Mouse (Mus musculus) urinary bladder, postnatal 14 days (tissue): ENCODE results near the gene Zfp775.

Source experiments
- DNase-seq: peaks from one replicate; pipeline ENCODE4 v3.0.0; 2021; ENCODE audit warnings: low spot score

The Zfp775 gene

GRCm38 (mm10) chr6:48628808-48629660, 27.2 kb downstream of the Zfp775 start:
- no peak for DNase-seq

GRCm38 (mm10) chr6:48629661-48630034, 27.8 kb downstream of the Zfp775 start:
- DNase-seq, result no peak

- DNase-seq, result peak; percentile 44
Measured at GRCm38 (mm10) chr6:48630831-48631230, 29.0 kb downstream of the Zfp775 start.

GRCm38 (mm10) chr6:48635105-48635504, 33.2 kb downstream of the Zfp775 start:
- no peak for DNase-seq

GRCm38 (mm10) chr6:48636515-48636914, 34.7 kb downstream of the Zfp775 start:
- no peak for DNase-seq

- no peak for DNase-seq
Measured at GRCm38 (mm10) chr6:48637811-48638500, 36.1 kb downstream of the Zfp775 start.

GRCm38 (mm10) chr6:48638553-48638952, 36.7 kb downstream of the Zfp775 start:
- no peak for DNase-seq

GRCm38 (mm10) chr6:48641391-48641790, 39.5 kb downstream of the Zfp775 start:
- DNase-seq, result no peak

- no peak for DNase-seq
Measured at GRCm38 (mm10) chr6:48642764-48643292, 41.0 kb downstream of the Zfp775 start.

- DNase-seq, result peak; percentile 77
Measured at GRCm38 (mm10) chr6:48645660-48646308, 43.9 kb downstream of the Zfp775 start.

- DNase-seq, result no peak
Measured at GRCm38 (mm10) chr6:48646309-48646690, 44.4 kb downstream of the Zfp775 start.

- DNase-seq, result no peak
Measured at GRCm38 (mm10) chr6:48646995-48647394, 45.1 kb downstream of the Zfp775 start, which contains the start of gene Gimap8. TSS of gene Gimap8 (plus strand) at chr6:48647234.

GRCm38 (mm10) chr6:48647611-48648010, 45.7 kb downstream of the Zfp775 start:
- DNase-seq, result no peak

- no peak for DNase-seq
Measured at GRCm38 (mm10) chr6:48648779-48649178, 46.9 kb downstream of the Zfp775 start.

GRCm38 (mm10) chr6:48650041-48650440, 48.2 kb downstream of the Zfp775 start:
- DNase-seq, result no peak

- no peak for DNase-seq
Measured at GRCm38 (mm10) chr6:48658721-48659120, 56.9 kb downstream of the Zfp775 start.

GRCm38 (mm10) chr6:48664750-48665149, 62.9 kb downstream of the Zfp775 start:
- DNase-seq, result no peak

- DNase-seq, result no peak
Measured at GRCm38 (mm10) chr6:48665471-48665870, 63.6 kb downstream of the Zfp775 start.

- DNase-seq, result no peak
Measured at GRCm38 (mm10) chr6:48666159-48666586, 64.3 kb downstream of the Zfp775 start.

- no peak for DNase-seq
Measured at GRCm38 (mm10) chr6:48668022-48668421, 66.2 kb downstream of the Zfp775 start.

GRCm38 (mm10) chr6:48669446-48669969, 67.6 kb downstream of the Zfp775 start:
- no peak for DNase-seq
